Mouse (Mus musculus) large intestine, adult 2 months (tissue): ENCODE data around the gene Prdm5. TPM values are rescaled to one million over a fixed set of nuclear protein-coding genes. Genes with fewer than 3 reads are reported as not detected.

Source experiments
- DNase-seq: peaks from one replicate; pipeline ENCODE4 v3.0.0-alpha.2; 2012; ENCODE audit warnings: low read depth, low spot score
- WGBS: fragments of 180-500 bp; shearing (Covaris S2); methylation state at CpG from one replicate; pipeline ENCODE4 v1.1.7; 2018; 5-methylcytosine and 5-hydroxymethylcytosine counted together
- polyA plus RNA-seq: library from polyadenylated mRNA; depleted of rRNA; stranded (reverse); fragments of >200 nt; gene quantifications from 2 replicates; pipeline ENCODE4 v1.2.3, GENCODE M21; 2012; rRNA removed

The Prdm5 gene
- polyA plus RNA-seq, 1 experiment: 0.95 TPM

DNA sequence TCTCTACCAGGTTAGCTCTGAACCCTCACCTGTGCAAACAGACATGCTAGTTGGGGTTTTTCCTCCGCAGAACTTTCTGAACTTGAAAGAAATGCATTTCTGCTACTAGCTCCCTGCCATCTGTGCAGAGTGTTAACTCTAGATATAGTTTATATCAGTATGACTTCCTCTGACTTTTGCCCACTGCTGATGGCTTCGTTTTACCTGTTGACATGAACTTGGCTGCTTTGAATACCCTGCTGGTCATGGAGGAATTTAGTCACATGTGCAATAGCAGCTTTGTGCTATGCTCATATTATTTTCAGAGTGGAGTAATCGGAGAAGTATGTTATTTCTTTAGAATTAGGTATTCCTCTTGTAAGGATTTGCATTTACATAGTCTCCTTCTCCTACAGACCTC is 142.9 kb downstream of the Prdm5 start:
- WGBS: 68% methylated on average over 3 of the region's 3 CpGs
- no peak for DNase-seq

DNA sequence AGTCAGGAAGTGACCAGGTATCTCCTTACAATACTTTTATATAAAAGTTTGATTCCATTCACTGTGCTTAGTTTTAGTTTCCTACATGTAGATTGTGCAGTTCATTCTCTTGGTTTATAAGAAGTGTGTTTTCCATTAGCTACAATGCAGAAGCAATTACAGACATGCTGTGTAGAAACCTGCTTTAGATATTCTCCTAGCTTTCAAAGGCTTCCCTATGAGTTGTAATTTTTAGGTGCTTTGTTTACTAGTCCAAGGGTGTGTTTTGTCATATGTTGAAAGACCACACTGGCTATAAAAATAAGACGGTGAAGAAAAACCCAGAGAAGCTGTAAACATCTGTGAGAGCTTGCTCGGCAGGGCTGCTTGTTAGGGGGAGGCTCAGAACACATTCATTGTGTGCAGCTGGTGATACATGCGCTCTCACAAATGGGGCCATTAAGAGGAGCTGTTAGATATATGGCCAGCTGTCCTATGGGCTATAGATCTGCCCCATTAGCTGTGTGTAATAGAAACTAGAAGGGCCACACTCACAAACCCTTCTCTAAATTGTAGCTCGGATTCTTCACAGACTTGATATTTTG is 144.8 kb downstream of the Prdm5 start:
- 51% methylated on average over 4 of the region's 4 CpGs for WGBS

DNA sequence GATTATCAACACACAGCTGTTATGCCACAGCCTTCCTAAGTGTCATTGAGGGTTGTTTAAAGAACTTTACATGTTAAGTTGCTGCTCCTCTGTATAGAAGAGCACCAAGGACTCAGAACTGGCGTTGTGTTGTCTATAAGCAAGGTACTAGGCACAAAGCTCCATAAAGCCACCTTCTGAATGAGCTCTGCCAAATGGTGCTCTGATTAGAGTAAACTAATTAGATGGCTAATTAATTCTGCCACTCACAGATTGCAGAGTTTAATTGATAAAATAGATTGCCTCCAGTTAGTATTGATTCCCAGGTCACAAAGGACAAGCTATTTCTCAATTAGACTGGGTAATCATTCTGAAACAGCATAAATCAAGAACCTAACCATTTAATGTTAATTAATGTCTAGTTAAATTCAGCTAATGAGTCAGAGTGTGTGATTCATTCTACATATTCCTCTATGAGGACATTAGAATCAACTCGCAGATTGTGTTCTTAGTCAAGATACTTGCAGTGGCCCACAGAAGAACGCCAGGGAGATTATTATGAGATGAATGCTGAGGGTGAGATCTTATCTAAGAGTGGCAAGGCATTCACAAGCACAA is 147.0 kb downstream of the Prdm5 start:
- WGBS: 88% methylated on average over 3 of the region's 3 CpGs
- DNase-seq: no peak

More for the DNA sequence above, 144.8 kb downstream of the Prdm5 start:
- DNase-seq: no peak

DNA sequence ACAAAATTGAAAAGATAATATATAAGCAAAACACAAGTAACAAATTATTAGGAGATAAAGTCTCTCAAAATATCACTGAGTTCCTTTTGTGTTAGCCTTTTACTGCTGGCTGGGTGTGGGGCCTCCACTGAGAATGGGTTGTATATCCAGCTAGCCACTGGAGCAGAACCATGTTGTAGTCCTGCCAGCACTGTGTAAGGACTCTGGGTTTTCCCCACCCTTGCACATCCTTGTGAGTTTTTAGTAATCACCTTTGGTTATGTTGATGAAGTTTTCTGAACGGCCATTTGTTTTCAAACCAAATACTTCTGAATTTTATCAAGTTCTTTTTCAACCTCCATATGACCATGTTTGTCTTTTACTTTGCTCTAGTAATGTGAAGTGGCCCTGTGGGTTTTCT is 151.7 kb downstream of the Prdm5 start:
- 79% methylated on average over 1 of the region's 1 CpGs for WGBS

DNA sequence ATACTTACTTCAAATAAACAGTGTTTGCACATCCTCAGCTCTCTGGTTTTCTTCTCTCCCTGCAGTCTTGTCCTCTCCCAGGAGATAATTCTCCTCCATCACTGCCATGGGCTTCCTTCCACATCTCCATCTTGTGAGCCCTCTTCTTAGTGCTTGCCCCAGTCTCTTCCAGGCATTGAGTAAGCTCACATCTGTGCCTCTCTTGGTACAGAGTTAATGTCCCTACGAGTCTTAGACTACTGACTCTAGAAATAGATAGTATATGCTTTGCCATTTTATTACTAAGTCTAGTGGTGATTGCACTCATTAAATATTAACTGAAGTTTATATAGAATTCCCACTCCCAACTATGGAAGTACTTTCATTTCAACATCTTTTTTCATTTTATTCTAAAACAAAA is 154.0 kb downstream of the Prdm5 start:
- DNase-seq: no peak
- whole genome bisulfite sequencing: 43% methylated on average over 1 of the region's 1 CpGs

More for the DNA sequence above, 151.7 kb downstream of the Prdm5 start:
- no peak for DNase-seq

DNA sequence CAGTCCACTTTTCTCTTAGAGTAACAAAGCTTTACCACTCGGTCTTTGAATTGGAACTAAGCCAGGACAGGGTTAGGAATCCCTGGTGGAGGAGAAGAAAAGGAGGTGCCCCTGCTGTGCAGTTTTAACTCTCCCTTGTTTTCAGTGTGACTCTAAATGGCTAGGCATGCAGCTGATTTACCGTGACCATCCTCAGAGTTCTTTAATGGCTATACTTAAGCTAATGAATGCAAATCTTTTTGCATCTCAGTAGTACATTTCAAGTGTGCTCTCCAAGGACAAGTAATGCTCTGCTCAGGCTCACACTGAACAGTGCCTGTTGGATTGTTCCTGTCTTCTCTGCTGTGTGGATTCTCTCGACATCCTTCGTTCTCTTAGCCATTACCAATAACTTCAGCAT is 154.4 kb downstream of the Prdm5 start:
- no peak for DNase-seq
- 71% methylated on average over 4 of the region's 4 CpGs for WGBS

DNA sequence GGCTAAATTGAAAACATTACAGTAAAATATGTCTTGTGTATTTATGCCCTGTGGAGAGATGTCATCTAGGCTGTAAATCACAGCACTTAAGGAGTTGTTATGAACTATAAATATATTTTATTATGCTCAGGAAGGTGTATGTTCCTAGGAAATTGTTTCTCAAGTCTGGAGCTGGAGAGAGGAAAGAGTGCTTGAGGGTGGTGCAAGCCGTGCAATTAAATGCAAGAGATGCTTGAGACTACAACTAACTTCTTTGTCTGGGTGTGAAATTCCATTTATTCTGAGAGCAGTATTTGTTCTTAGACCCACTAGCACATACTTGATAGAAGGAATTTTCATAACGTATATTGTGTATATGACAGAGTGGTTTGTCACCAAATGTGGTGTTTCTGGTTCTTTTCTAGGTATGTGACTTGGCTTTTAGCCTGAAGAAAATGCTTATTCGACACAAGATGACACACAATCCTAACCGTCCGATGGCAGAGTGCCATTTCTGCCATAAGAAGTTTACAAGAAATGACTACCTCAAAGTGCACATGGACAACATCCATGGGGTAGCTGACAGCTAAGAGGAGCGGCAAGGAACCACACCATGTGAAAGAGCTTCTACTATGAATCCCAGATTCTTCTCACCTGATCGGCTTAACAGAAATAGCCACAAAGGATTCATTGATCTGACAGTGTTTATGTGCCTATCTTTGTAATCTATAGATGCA is 156.9 kb downstream of the Prdm5 start:
- WGBS: 61% methylated on average over 7 of the region's 7 CpGs
- no peak for DNase-seq

DNA sequence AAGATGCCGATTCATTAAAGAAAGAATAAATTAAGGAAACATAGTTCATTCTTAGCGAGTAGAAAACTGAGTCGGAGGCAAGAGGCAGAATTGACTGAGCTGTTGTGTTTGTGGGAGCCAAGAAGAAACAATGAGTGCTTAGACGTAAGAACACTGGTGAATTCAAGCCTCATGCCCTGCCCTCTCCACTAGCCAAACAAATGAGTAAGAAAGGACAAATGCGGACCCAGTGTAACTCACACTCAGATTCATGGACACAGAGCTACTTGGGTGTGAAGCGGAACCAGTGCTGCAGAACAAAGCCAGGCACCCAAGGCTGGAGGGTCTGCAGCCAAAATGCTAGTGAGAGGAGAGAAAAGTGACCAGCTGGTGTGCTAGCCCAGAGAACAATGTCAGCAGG is 171.7 kb downstream of the Prdm5 start:
- no peak for DNase-seq
- WGBS: 81% methylated on average over 6 of the region's 6 CpGs

DNA sequence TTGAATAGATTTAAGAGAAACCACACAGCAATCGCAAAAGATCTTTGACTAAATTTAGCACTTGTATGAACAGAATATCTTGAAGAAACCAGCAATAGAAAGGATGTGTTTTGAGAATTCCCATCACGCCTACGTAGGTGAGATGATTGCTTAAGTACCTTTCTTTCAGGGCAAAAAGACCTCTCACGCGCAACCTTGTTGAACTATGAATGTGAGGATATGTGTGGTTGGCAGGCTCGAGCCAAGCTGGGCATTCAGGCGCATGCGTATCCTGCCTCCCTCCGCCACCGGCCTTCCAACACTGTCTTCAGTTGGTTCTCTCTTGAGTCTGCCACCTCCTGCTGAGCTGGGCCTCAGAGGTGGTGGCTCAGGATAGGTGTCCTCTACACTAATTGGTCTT is 173.5 kb downstream of the Prdm5 start, which contains the start of gene 4930544G11Rik:
4930544G11Rik (plus strand) TSS at position 301 of the 400 bp plus-strand sequence.
- WGBS: 97% methylated on average over 10 of the region's 10 CpGs
- no peak for DNase-seq

DNA sequence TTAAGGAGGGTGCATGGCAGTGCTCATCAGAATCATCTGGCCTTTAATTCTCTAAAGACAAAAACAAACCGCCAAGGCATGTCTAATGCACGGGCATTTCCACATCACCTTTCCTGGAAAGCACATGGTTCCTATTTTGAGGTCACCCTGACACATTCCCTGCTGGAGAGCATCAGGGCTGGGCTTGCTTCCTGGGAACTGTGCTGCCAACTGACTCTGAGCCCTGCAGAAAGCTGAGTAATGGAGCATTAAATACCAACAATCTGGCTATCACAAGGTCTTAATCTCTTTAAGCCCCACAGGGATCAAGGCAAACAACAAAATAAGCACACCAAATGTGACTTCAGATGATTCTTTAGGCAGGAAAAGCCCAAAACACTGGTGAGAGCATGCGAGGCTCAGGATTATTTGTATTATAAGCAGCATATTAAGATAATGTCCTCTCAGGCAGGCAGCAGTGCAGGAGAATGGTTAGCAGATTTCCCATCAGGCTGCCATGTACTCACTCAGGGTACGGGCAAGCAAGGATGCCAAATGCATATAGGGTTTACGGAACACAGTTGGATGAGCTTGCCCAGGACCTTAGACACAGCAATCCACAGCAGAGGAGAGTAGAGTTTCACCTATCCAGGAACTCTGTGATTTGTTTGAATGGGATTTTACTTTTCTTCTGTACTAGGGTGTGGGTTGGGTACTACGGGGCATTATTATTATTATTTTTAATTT is 190.8 kb downstream of the Prdm5 start:
- no peak for DNase-seq
- 75% methylated on average over 6 of the region's 6 CpGs for WGBS

DNA sequence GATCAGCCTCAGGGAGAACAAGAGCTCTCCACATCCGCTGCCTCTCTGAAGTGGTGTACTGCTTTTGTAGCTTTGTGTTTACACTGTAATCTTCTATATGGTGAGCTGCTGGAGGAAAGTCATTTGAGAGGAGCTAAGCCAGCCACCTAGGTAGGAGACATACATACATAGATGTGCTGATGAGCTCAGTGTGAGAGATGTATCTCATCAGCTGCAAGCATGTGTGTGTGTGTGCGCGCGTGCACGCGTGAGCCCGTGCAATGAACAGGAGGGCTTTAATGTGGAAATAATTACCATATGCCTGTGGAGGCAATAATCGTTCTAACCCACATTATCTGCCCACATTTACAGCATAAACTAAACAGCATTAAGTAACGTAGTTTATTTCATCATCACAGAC is 191.6 kb downstream of the Prdm5 start:
- 85% methylated on average over 9 of the region's 9 CpGs for WGBS
- no peak for DNase-seq

Other genes with a start within 250 kb of the Prdm5 start
- gene Ndnf, start 107.4 kb upstream of the Prdm5 start, polyA plus RNA-seq: 0.26 and 0.27 TPM in 2 replicates
- gene 4930544G11Rik, start 173.6 kb downstream of the Prdm5 start, polyA plus RNA-seq: not detected in 2 replicates